Mouse (Mus musculus): ENCODE measurements around the gene Pamr1.

Gene Pamr1

GRCm38 (mm10) chr2:102663865-102664264, 114.1 kb downstream of the Pamr1 start:
- no peak for DNase-seq

DNA sequence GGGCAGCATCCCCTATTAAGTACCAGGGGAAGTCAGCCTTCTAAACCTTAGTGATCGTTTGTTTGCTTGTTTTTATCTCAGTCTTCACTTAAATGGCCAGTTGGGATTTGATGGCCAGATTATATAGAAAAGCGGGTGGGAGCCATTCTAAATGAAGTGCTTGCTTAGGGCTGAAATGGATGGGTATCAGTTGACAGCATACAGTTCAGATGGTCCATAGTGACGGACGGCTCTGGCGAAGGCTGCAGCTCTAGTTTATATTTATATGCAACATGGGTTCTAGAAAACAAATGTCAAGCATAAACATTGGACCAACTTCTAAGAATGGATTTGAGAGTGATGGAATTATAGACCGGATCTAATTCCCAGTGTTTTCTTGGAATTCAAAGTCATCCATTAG, 118.2 kb downstream of the Pamr1 start:
- DNase-seq = no peak

DNA sequence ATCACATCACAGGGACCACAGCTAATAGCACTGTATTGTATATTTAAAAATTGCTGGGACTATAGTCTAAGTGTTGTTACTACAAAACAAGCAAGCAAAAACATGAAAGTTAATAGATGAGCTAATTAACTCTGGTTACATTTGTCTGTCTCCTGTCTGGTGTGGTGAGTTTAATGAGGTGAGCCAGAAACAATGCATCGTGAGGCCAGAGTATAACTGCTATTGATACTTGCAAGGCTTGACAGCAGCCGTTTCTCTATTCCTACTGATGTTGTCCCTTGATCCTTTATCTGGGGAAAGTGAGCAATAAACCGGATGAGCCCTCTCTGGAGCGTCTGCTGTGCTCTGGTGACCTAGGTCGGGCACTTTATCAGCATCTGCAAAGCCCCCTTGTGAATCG, 119.8 kb downstream of the Pamr1 start:
- no peak for DNase-seq

GRCm38 (mm10) chr2:102674582-102674981, 124.8 kb downstream of the Pamr1 start:
- no peak for DNase-seq

DNA sequence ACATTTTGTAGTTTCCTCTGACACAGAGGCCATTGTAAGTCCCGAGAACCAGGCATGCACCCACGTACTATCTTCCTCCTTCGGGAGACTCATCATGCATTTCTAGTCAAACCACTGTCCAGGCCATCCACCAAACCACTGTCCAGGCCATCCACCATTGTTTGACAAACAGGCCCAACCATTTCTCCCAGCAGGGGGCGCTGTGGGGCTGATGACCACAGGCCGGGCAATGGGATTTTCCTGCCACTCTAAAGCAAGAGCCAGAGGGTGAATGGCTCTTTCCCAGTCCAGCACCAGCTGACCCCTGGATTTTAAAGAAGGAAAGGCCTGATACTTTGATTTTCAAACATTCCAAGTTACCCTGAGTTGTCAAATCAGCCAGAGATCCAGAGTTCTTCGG, 125.5 kb downstream of the Pamr1 start:
- DNase-seq = peak; percentile 77

GRCm38 (mm10) chr2:102676716-102677312, 127.0 kb downstream of the Pamr1 start:
- no peak for DNase-seq

- DNase-seq = no peak
Observed at GRCm38 (mm10) chr2:102677400-102677799, 127.6 kb downstream of the Pamr1 start.

DNA sequence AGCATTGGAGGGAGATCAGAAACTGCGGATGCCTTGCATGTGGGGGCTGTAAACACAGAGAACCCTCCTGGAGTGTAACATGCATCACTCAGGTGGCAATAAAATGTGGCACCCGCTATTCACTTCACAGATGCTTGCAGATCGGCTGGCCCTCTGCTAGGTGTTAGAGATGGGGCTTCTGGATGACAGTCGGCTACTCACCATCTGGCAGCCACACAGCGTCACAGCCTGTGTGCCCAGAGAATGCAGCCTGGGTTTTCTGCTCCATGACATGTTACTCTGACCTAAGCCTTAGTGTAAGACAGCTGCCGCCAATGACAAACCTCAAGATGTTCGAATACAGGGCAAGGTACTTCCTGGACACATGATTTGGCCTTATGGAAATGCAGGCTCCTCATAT, 131.5 kb downstream of the Pamr1 start:
- no peak for DNase-seq

DNA sequence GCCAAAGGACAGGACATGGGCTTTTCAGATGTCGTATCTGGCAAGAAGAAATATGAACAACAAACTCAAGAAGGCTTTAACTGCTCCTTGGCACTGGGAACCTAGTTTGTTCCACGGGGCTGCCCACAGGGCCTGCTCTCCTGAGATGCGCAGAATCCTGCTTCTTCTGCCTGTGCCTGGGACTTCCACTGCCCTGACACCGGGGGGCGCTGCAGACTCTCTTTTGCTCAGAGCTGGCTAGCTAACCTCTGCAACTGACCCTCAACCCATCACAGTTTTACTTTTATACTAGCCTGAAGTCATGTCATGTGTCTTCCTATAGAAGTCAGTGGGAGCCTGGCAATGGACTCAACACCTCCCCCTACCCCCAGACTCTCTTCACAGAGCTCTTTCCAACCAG, 132.4 kb downstream of the Pamr1 start:
- peak; percentile 80 for DNase-seq

GRCm38 (mm10) chr2:102685371-102686107, 135.7 kb downstream of the Pamr1 start:
- DNase-seq = no peak

GRCm38 (mm10) chr2:102686108-102686450, 136.3 kb downstream of the Pamr1 start:
- DNase-seq = no peak
